Mouse (Mus musculus) ES-Bruce4 (cell line): ENCODE measurements around the gene Rbm4b.

Source experiments
- CTCF ChIP-seq: IDR thresholded peaks from one replicate; pipeline ENCODE4 v1.8.1; 2011; ENCODE audit warnings: low read depth, low read length
- POLR2A ChIP-seq: IDR thresholded peaks from one replicate; pipeline ENCODE4 v1.8.1; 2011; ENCODE audit warnings: low read length; ENCODE audit not compliant: insufficient read depth

DNA sequence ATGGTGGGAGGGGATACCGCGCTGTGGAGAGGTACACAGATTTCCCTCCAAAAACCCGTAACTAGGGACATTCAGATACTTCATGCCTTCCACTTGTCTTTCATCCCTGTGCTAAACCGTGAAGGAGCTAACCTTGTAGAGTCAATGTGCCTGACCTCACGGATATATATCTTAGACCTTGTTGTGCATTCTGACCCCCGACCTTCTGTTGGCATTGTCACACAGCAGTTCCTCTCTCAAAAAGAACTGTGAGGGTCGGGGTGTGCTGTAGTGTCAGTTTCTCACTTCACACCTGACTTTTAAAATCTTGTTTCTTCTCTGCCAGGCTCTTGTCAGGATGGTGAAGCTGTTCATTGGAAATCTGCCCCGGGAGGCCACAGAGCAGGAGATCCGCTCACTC lies 624 bp downstream of the Rbm4b start:
- TF ChIP-seq CTCF: no peak
- TF ChIP-seq POLR2A: no peak
